Mouse (Mus musculus) ES-Bruce4 (cell line): ENCODE data around the gene Ccdc162. TPM values are rescaled to one million over a fixed set of nuclear protein-coding genes. Genes with fewer than 3 reads are reported as not detected.

Source experiments
- H3K27ac ChIP-seq: 2 replicates; pipeline ENCODE4 v1.5.1; 2012; ENCODE audit warnings: low read length, inconsistent platforms; ENCODE audit not compliant: insufficient read depth
- H3K27me3 ChIP-seq: 2 replicates; pipeline ENCODE4 v1.6.1; 2012; ENCODE audit warnings: mild to moderate bottlenecking, low read length, inconsistent platforms; ENCODE audit not compliant: control insufficient read depth, poor library complexity, insufficient read depth, severe bottlenecking
- H3K36me3 ChIP-seq: 2 replicates; pipeline ENCODE4 v1.6.1; 2012; ENCODE audit warnings: inconsistent platforms, mild to moderate bottlenecking, low read length, moderate library complexity; ENCODE audit not compliant: control insufficient read depth, poor library complexity, insufficient read depth, severe bottlenecking
- H3K4me1 ChIP-seq: one replicate; pipeline ENCODE4 v1.8.1; 2011; ENCODE audit warnings: low read length; ENCODE audit not compliant: control insufficient read depth, insufficient read depth
- H3K4me3 ChIP-seq: 2 replicates; pipeline ENCODE4 v1.5.1; 2011; ENCODE audit warnings: low read depth, mild to moderate bottlenecking, low read length
- H3K9ac ChIP-seq: 2 replicates; pipeline ENCODE4 v1.6.1; 2012; ENCODE audit warnings: low read depth, mild to moderate bottlenecking, inconsistent platforms; ENCODE audit not compliant: poor library complexity, severe bottlenecking
- H3K9me3 ChIP-seq: replicated peaks from 2 replicates; pipeline ENCODE4 v1.6.1; 2012; ENCODE audit warnings: mild to moderate bottlenecking, low read length, inconsistent platforms; ENCODE audit not compliant: control insufficient read depth, poor library complexity, insufficient read depth, severe bottlenecking
- CTCF ChIP-seq: IDR thresholded peaks from one replicate; pipeline ENCODE4 v1.8.1; 2011; ENCODE audit warnings: low read depth, low read length
- EP300 ChIP-seq: IDR thresholded peaks from 2 replicates; pipeline ENCODE4 v1.6.1; 2011; ENCODE audit warnings: low read depth, low read length; ENCODE audit not compliant: insufficient read depth
- POLR2A ChIP-seq: IDR thresholded peaks from one replicate; pipeline ENCODE4 v1.8.1; 2011; ENCODE audit warnings: low read length; ENCODE audit not compliant: insufficient read depth
- polyA plus RNA-seq: library from polyadenylated mRNA; stranded (reverse); fragments of >200 nt; gene quantifications from 2 replicates; pipeline ENCODE4 v1.2.4, GENCODE M21; 2011; ENCODE audit warnings: low read depth; ENCODE audit not compliant: missing spikeins, insufficient read depth, insufficient read length

Ccdc162 gene
- polyA plus RNA-seq, 1 experiment: 3.5 TPM

DNA sequence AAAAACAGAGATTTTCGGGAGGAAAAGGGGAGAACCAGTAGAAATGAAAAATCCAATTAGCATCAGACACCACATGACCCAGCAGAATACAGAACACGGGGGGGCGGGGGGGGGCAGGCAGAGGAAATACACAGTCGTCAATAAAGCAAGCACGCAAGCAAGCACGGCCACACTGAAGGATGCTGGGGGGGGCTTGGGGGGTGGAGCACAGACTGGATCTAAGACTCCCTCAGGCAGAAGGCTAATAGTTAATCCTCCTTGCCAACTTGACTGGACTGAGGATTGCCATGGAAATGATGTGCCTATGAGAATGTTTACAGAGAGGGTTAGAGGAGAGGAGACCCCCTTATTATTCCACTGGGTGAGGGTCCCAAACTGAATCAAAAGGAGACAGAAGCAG is 19.0 kb upstream of the Ccdc162 start:
- Histone ChIP-seq H3K27ac (no peak overlapping the region), H3K27me3 (no peaks in the 10 kb centered on the region), H3K9me3 (peaks cover 12% of the 10 kb centered on the region), H3K4me3 (no peak overlapping the region), H3K36me3 (peaks cover 16% of the 10 kb centered on the region), H3K4me1 (no peaks in the 10 kb centered on the region), H3K9ac (no peak overlapping the region)
- TF ChIP-seq EP300: no peak
- no peak for TF ChIP-seq CTCF
- TF ChIP-seq POLR2A: no peak

DNA sequence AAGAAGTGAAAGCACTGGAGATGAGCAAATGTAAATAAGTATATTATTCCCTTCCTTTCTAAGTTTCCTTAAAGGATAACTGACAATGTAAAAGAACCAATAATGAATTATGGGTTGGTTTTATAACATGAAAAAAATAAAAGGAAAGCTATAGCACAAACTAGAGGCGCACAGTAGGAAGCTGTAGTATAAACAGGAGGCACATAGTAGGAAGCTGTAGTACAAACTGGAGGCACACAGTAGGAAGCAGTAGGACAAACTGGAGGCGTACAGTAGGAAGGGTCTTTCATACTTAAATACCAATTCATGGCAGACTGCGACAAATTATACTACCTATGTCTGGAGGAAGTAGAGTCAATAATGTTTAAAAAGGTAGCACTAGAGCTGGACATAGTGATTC is 16.8 kb upstream of the Ccdc162 start:
- TF ChIP-seq POLR2A (no peak), EP300 (no peak), CTCF (no peak)
- no peaks in the 10 kb centered on the region for H3K27me3 ChIP-seq
- H3K4me1 ChIP-seq: no peaks in the 10 kb centered on the region
- peaks cover 10% of the 10 kb centered on the region for H3K9me3 ChIP-seq
- peaks cover 21% of the 10 kb centered on the region for H3K36me3 ChIP-seq
- H3K9ac ChIP-seq: no peak overlapping the region
- no peak overlapping the region for H3K27ac ChIP-seq
- no peak overlapping the region for H3K4me3 ChIP-seq

DNA sequence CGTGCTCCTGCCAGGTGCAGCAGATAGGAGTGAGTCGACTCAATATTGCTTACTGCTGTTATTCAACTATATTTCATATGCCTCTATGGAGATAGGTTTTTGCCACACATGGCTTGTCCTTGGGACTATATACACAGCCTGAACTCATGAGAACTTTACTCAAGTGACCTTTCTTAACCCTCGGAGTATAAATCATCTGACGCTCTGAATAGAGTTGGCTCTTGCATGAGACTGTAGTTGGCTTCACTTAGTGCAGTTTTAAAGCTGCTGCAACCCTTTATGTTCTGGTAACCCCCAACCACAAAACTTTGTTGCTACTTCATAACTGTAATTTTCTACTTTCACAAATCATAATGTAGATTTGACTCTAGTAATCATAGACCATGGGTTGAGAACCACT is 15.5 kb upstream of the Ccdc162 start:
- Histone ChIP-seq H3K27ac (no peak overlapping the region), H3K4me1 (no peaks in the 10 kb centered on the region), H3K36me3 (peaks cover 16% of the 10 kb centered on the region), H3K27me3 (no peaks in the 10 kb centered on the region), H3K9me3 (peaks cover 5% of the 10 kb centered on the region; the same call in 1 of the 2 replicates), H3K9ac (no peak overlapping the region), H3K4me3 (no peak overlapping the region)
- TF ChIP-seq EP300 (no peak), POLR2A (no peak), CTCF (no peak)

DNA sequence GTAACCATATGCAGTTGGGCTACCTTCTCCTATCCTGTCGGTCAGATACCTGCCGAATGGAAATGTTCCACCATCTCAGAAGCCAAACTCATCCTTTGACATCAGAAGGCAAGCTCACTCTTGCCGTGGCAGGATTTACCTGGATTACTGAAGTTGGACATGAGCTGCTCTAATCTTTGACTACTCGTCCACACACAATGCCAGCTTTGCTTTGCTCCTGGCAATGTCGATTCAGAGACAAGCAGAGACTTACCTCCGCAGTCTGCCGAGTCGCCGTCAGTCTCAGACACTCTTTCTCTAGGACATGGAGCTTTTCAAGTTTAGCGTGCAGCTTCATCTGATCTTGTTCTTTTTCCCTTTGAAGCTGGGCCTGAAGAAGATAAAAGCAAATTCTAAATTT is 14.3 kb upstream of the Ccdc162 start:
- no peak overlapping the region for H3K4me3 ChIP-seq
- H3K27me3 ChIP-seq: no peaks in the 10 kb centered on the region
- peaks cover 18% of the 10 kb centered on the region for H3K36me3 ChIP-seq
- no peak overlapping the region for H3K27ac ChIP-seq
- no peaks in the 10 kb centered on the region for H3K4me1 ChIP-seq
- H3K9ac ChIP-seq: no peak overlapping the region
- TF ChIP-seq EP300 (no peak), POLR2A (no peak), CTCF (no peak)
- H3K9me3 ChIP-seq: no peaks in the 10 kb centered on the region

DNA sequence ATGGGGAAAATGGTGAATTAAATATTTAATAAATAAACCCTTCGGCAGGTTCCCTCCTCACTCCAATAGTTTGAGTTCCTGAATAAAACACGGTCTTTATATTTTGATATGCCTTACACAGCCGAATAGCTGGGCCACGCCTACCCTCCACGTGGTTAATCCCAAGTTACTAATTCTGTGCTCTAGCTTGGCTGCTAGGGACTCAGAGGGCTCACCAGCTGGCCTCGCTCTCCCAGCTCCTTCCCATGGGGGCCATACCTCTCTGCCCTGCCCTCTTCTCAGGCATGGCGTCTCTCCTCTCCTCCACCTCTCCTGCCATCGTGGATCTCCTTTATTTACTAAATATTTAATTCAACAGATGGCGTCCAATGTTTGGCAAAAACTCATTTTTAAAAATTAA is 9.8 kb upstream of the Ccdc162 start:
- H3K36me3 ChIP-seq: peaks cover 21% of the 10 kb centered on the region
- TF ChIP-seq CTCF (no peak), POLR2A (no peak), EP300 (no peak)
- H3K27me3 ChIP-seq: no peaks in the 10 kb centered on the region
- no peak overlapping the region for H3K9ac ChIP-seq
- H3K27ac ChIP-seq: no peak overlapping the region
- H3K4me3 ChIP-seq: no peak overlapping the region
- H3K9me3 ChIP-seq: no peaks in the 10 kb centered on the region
- H3K4me1 ChIP-seq: no peaks in the 10 kb centered on the region

DNA sequence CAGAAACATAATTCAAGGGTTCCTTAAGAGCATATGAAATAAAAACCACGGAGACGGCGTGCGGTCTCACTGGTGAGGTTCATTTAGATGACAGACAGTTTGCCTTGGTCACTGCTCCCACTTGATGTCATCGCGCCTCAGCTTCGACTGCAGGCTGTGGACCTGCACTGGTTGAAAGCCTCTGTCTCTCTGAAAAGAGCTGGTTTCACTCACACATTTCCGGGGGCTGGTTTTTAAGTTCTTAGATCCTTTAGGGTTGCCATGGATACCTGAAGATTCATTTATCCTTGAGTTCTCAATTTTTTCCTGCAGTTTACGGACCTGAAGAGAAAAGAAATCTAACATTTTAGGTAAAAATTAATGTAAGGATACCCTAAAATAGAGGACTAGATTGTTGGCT is 3.2 kb upstream of the Ccdc162 start:
- Histone ChIP-seq H3K4me1 (no peaks in the 10 kb centered on the region), H3K4me3 (no peak overlapping the region), H3K27me3 (no peaks in the 10 kb centered on the region), H3K27ac (no peak overlapping the region), H3K36me3 (peaks cover 9% of the 10 kb centered on the region; the same call in 1 of the 2 replicates), H3K9ac (no peak overlapping the region), H3K9me3 (no peaks in the 10 kb centered on the region)
- no peak for TF ChIP-seq POLR2A
- no peak for TF ChIP-seq EP300
- TF ChIP-seq CTCF: no peak
